Mouse (Mus musculus) v-Abl transformed pro-B cells (cell line): ENCODE data around the gene Otud1.

Source experiments
- in situ Hi-C, 2 experiments: fragments of 400-800 bp; cut with MboI; formaldehyde crosslinking; loops; one replicate each; pipeline ENCODE4 v1.15.1; 2025; ENCODE audit not compliant: unreplicated experiment in 2 of 2

The Otud1 gene

DNA sequence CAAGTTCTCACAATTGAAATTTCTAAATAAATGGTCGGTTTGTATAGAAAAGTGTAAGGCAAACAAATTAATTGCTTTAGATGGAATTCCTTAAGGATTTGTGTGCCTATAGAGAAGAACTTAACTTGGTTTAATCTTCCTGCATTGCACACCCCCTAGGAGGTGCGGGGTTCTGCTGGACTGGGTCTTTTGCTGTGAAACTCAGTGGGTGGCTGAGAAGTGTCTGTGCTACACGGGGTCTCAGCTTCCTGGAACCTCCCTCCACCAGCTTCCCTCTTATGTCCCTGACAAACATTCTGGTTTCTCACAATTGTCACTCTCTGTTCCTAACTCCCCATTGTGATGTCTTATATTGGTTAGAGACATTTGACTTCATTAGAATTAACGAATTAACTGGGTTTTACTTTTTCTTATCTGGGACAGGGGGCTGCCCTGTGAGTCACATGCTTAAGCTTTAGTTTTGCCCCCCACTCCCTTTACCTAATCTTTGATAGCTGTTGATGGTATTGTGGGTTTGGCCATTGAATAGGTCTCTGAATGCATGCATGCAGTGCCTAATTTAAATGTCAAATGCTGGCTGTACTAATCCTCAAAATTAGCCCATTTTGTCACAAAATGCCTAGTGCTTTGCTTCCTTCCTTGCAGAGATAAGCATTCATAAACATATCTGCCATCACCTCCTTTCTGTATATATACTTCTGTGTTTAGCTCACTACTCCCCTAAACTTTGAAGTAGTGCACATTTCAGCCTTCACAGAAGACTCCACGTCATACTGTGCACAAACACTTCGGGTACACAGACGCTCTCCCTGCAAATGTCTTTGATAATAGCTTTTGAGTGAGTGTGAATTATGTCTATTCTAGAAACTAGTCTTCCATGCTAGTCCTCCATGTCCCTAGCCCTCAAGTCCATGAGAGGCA is 7.3 kb downstream of the Otud1 start:
- in situ Hi-C loops = loop anchor here in 1 of 2 experiments (10.0 to 25.0 kb wide), 3 partner anchors 50 to 1610 kb away; partner anchors contain the start of genes Dnajc1 and Mllt10

DNA sequence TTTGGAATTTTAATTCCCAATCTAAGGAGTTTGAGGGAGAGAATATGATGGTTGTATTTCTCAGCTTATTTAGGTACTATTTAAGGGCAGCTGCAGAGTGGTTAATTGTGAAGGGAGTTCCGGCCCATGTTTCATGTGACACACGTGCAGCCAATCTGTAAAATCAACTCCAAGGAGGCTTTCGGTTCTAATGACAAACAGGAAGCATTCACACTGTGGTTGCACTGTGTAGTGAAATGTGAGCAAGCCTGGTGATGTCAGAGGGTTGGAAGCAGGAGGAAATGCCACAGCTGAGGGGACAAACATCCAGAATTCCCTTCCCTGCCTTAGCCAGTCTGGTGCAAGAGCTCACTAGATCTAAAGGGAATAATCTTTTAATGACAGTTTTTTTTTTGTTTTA is 8.3 kb downstream of the Otud1 start:
- in situ Hi-C loops = loop anchor here in 1 of 2 experiments (10.0 to 25.0 kb wide), 3 partner anchors 49 to 1611 kb away; partner anchors contain the start of genes Dnajc1 and Mllt10

DNA sequence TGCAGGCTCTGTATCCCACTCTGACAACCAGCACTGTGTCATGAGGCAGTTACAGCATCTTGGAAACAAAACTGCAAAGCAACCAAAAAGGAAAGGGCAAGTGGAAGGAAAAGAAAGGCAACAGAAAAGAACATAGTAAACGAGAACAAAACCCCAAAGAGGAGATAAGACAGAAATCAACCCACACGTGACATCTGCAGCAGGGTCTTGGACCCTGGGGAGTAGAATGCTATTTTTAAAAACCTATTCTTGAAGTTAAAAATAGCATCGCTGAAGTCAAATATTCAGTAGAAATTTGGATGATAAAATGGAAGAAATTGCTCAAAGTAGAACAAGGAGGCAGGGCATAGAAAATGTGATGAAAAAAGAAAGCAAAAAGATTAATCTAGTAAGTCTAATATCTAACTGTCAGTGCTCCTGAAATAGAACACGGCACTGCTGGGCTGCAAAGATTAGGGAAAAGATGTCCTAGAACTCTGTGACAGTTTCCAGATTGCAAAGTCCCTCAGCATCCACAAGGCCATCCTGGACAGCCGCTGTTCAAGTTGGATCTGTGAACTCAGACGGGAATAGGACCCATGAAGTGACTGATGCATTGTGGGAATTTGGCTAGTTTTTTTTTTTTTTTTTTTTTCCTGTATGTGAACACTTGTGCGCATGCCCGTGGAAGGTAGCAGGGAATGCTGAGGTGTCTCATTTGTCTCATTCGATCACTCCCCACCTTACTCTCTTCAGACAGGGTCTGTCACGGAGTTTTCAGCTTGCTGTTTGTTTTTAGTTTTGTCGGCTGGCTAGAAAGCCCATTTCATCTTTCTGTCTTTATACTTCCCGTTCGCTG is 13.5 kb downstream of the Otud1 start:
- in situ Hi-C loops = loop anchor here (10.0 to 25.0 kb wide), 3 partner anchors 54 to 1284 kb away; partner anchors contain the start of gene Dnajc1 (in 1 of the 2)

DNA sequence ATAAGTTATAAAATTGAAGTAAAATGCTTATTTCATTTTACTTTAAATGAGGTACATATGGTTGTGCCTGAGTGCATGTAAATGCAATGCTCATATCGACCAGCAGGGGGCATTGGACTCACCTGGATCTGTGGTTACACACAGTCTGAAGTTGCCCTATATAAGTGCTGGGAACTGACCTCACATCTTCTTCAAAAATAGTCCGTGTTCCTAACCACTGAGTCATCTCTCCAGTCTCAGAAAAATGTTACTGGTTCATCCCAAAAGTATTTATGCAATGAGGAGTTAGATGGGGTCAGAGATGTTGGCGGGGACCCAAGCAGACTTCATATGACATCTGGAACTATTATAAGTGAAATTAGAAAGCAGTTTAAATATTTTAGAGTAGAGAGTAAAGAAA is 25.4 kb downstream of the Otud1 start:
- in situ Hi-C loops = no loop called here

- in situ Hi-C loops = no loop called here
These were observed 28.1 kb downstream of the Otud1 start for GRCm38 (mm10) chr2:19685489-19686147.

DNA sequence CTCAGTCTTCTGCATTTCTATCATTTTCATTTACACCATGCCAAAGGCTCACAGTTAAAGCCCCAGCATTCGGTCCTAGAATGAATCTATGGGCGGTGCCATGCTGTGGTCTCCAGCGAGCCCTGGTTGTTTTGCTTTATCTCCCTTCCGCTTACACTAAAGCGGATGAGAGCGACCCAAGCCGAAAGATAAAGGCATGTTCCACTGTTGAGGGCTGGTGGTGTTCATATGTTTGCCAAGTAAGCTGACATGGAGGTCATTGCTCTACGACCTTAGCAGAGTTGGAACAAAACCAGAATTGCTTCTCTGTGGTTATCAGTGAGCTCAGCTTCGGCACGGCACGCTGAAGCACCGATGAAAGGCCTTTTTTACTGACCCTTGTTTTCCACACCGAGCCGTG is 32.5 kb downstream of the Otud1 start:
- in situ Hi-C loops = no loop called here

DNA sequence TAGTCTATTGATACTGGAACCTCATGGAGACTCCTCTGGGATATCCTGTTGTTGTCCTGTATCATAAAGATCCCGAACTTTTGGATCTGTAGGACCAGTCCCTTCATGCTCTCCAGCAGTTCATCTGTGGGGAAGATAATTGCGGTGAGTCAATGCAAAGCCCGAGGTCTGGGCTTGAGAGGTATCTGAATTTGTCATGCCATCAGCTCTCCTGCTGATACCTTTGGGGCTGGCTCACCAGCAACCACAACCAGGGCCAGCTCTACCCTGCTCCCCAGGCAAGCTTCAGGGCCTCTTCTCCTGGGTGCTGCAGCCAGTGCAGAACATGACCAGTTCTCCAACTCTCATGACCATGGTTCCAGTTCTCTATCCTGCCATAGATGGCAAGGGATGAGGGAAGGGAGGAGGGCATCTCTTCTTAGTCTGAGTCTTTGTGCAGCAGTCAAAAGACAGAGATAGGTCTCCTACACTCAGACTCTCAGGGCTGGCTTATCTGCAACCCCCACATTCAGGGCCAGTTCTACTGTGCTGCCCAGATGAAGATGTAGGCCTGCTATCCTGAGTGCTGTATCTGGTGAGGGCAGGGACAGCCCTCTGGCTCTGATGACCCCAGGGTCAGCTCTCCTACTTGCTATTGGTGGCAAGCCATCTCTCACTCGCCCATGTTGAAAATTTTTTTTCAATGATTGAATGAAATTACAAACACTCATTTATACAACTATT is 42.2 kb downstream of the Otud1 start:
- in situ Hi-C loops = no loop called here

DNA sequence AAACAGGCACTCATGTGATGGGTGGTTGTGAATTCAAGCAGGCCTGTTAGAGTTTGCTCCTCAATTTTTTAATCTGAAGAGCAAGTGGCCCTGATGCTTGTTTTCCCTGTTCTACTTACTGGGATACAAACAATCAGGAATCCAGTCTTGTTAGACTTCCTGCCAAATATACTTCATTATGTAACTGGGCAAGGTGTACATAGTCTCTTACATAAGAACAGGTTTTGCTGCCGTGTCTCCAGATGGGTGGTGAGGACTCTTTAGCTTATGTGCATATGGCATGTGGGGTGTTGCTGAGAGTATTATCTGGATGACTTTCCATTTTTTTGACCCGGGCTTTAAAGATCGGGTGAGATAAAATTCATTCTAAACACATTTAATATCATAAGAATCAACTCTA is 43.8 kb downstream of the Otud1 start:
- in situ Hi-C loops = no loop called here

GRCm38 (mm10) chr2:19703020-19703613 is 45.6 kb downstream of the Otud1 start:
- in situ Hi-C loops = no loop called here

- in situ Hi-C loops = no loop called here
These were observed 46.1 kb downstream of the Otud1 start for GRCm38 (mm10) chr2:19703670-19704069.

GRCm38 (mm10) chr2:19704272-19704671 is 46.7 kb downstream of the Otud1 start:
- in situ Hi-C loops = no loop called here

GRCm38 (mm10) chr2:19706886-19707285 is 49.3 kb downstream of the Otud1 start:
- in situ Hi-C loops = no loop called here
